Mouse (Mus musculus) subcutaneous adipose tissue, adult 2 months (tissue): Measurements from ENCODE around the gene Tas2r139. TPM values are rescaled to one million over a fixed set of nuclear protein-coding genes. Genes with fewer than 3 reads are reported as not detected.

ENCODE experiments used
- polyA plus RNA-seq: library from polyadenylated mRNA; depleted of rRNA; stranded (reverse); fragments of >200 nt; gene quantifications from 2 replicates; pipeline ENCODE4 v1.2.3, GENCODE M21; 2012; ENCODE audit warnings: low replicate concordance; rRNA removed

The Tas2r139 gene
- not detected in 2 replicates for polyA plus RNA-seq

DNA sequence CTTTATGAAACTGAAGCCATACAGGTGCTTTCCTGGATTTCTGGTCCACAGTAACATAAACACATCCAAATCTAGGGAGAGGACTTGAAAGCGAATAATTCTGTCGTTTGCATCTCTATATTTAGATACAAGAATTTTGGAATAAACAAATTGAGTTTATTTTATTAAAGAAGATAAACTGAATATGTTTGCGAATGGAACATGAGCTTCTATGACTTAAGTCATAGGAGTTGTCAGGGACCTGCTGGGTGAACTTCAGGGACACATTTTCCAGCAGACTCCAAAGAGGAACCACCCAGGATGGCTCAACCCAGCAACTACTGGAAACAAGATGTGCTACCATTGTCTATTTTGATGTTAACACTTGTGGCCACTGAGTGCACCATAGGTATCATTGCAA lies at the start of gene Tas2r139:
Gene Tas2r139 (plus strand): TSS at position 301 of the 400 bp plus-strand sequence.

Other genes starting within 250 kb of the Tas2r139 start
- gene Sval1, start 189.3 kb upstream of the Tas2r139 start, polyA plus RNA-seq, result not detected in 2 replicates
- gene Sval3, start 172.8 kb upstream of the Tas2r139 start, polyA plus RNA-seq, result not detected in 2 replicates
- 0.43 TPM in 1 of 2 replicates, not detected in the other for gene Sva, start 102.5 kb upstream of the Tas2r139 start, polyA plus RNA-seq
- gene Tas2r144, start 74.4 kb downstream of the Tas2r139 start, polyA plus RNA-seq, result not detected in 2 replicates
- gene Gstk1, start 105.0 kb downstream of the Tas2r139 start, polyA plus RNA-seq, result 38.4 and 87.4 TPM in 2 replicates
- gene Tmem139, start 121.0 kb downstream of the Tas2r139 start, polyA plus RNA-seq, result 1.5 TPM in 1 of 2 replicates, not detected in the other
- 21.7 and 43.2 TPM in 2 replicates for gene Casp2, start 124.0 kb downstream of the Tas2r139 start, polyA plus RNA-seq
- gene Clcn1, start 145.7 kb downstream of the Tas2r139 start, polyA plus RNA-seq, result 0.07 and 0.12 TPM in 2 replicates
- 1.6 and 5.7 TPM in 2 replicates for gene Fam131b, start 183.7 kb downstream of the Tas2r139 start, polyA plus RNA-seq
- gene Zyx, start 208.7 kb downstream of the Tas2r139 start, polyA plus RNA-seq, result 146 and 348 TPM in 2 replicates
- 1.2 and 11.6 TPM in 2 replicates for gene Epha1, start 232.3 kb downstream of the Tas2r139 start, polyA plus RNA-seq